In the genomic region with DNA sequence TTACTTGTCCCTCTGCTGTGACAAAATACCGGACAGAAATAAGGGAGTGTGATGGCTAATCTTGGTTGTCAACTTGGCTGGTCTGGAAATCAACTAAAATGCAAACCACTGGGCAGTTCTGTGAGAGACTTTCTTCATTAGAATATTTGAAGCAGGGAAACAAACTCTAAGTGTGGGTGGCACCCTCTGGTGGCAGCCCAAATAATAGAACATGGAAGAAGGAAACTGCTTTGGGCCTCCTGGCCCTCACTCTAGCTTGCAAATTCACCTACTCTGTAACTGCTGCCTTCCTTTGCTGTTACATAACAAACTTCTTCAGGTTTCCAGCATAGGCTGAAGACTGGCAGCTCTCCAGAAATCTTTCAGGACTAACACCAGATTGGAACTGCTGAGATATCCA, we compare ENCODE assay signal across 8 mouse cellular contexts. TPM values are rescaled to one million over a fixed set of nuclear protein-coding genes. Genes with fewer than 3 reads are reported as not detected.
A peak's percentile ranks its signal among the peaks of the same experiment; 100 is the strongest.
DNase-seq lines count a peak whose midpoint lies in the region; ATAC-seq lines count a peak whose summit lies in the region.

No protein-coding gene starts in this region.

- no peak overlapping the region for H3K4me2 ChIP-seq in midbrain, embryonic 13.5 days (replicated peaks)
- no peak overlapping the region for H3K4me2 ChIP-seq in limb, embryonic 11.5 days (ENCODE audit: low read depth, severe bottlenecking)

- H3K27me3 ChIP-seq in midbrain, embryonic 10.5 days (ENCODE audit: low read depth, poor library complexity, severe bottlenecking) = no peaks in the 10 kb centered on the region
- peaks cover 10% of the 10 kb centered on the region; the same call in 1 of the 2 replicates for H3K27me3 ChIP-seq in midbrain, embryonic 13.5 days
- no peaks in the 10 kb centered on the region for H3K27me3 ChIP-seq in limb, embryonic 11.5 days (ENCODE audit: control insufficient read depth, insufficient read depth, low read length)

- H3K36me3 ChIP-seq in midbrain, embryonic 10.5 days = no peaks in the 10 kb centered on the region
- no peaks in the 10 kb centered on the region for H3K36me3 ChIP-seq in midbrain, embryonic 13.5 days
- H3K36me3 ChIP-seq in limb, embryonic 11.5 days (ENCODE audit: control insufficient read depth, insufficient read depth, low read length) = no peaks in the 10 kb centered on the region

- peaks cover 14% of the 10 kb centered on the region for H3K4me1 ChIP-seq in midbrain, embryonic 10.5 days
- H3K4me1 ChIP-seq in midbrain, embryonic 13.5 days (replicated peaks) = peaks cover 14% of the 10 kb centered on the region; the same call in 1 of the 2 replicates
- H3K4me1 ChIP-seq in limb, embryonic 11.5 days (ENCODE audit: control insufficient read depth, insufficient read depth, low read length) = no peaks in the 10 kb centered on the region

- no peak overlapping the region for H3K9ac ChIP-seq in midbrain, embryonic 13.5 days (replicated peaks)
- no peak overlapping the region for H3K9ac ChIP-seq in limb, embryonic 11.5 days (ENCODE audit: low read length)

- no peak overlapping the region for H3K4me3 ChIP-seq in midbrain, embryonic 10.5 days
- no peak overlapping the region for H3K4me3 ChIP-seq in midbrain, embryonic 13.5 days (replicated peaks)
- no peak overlapping the region for H3K4me3 ChIP-seq in limb, embryonic 11.5 days (ENCODE audit: low read depth, low read length)

- no peaks in the 10 kb centered on the region for H3K9me3 ChIP-seq in midbrain, embryonic 10.5 days (replicated peaks)
- no peaks in the 10 kb centered on the region for H3K9me3 ChIP-seq in midbrain, embryonic 13.5 days
- no peaks in the 10 kb centered on the region for H3K9me3 ChIP-seq in limb, embryonic 11.5 days (ENCODE audit: control insufficient read depth, low read length)

- no peak overlapping the region for H3K27ac ChIP-seq in midbrain, embryonic 10.5 days (replicated peaks)
- H3K27ac ChIP-seq in midbrain, embryonic 13.5 days = no peak overlapping the region
- no peak overlapping the region for H3K27ac ChIP-seq in limb, embryonic 11.5 days (replicated peaks; ENCODE audit: low read depth, low read length)

- ATAC-seq in midbrain, embryonic 13.5 days = no peak
- no peak for ATAC-seq in limb, embryonic 11.5 days (ENCODE audit: insufficient number of reproducible peaks, low FRiP score, low TSS enrichment, low read depth)

- 45% methylated on average over 1 of the region's 1 CpGs for WGBS in midbrain, embryonic 10.5 days
- 47% methylated on average over 1 of the region's 1 CpGs for WGBS in midbrain, embryonic 13.5 days
- 40% methylated on average over 1 of the region's 1 CpGs for WGBS in limb, embryonic 11.5 days

- DNase-seq in midbrain, embryonic 10.5 days (ENCODE audit: low spot score) = peak; percentile 55
- peak; percentile 77 for DNase-seq in adipocyte (ENCODE audit: low spot score)
- DNase-seq in cerebellum, postnatal 4 days (ENCODE audit: low spot score in 2 of 2) = peak; percentile 42 to 76
- peak; percentile 18 to 65 for DNase-seq in kidney, adult 8-10 months
- DNase-seq in limb, embryonic 11.5 days (ENCODE audit: low spot score) = peak; percentile 62
- DNase-seq in right cerebral cortex, postnatal 10 days (ENCODE audit: low spot score in 2 of 2) = peak; percentile 71 to 82
- no peak for DNase-seq in spleen, postnatal 4 days (ENCODE audit: low spot score in 2 of 2)

RNA-seq across cellular contexts. Expression of gene Cacng4, which starts 58.7 kb away (rescaled TPM):
- polyA plus RNA-seq in midbrain, embryonic 10.5 days (2016; fragmentation: Nextera tagmentation; extraction: Ambion mirVana) = 8.9 and 14.3 TPM in 2 replicates
- 40.5 and 41.6 TPM in 2 replicates for polyA plus RNA-seq in midbrain, embryonic 13.5 days (2015; fragmentation: Nextera tagmentation; extraction: Ambion mirVana)
- 2.7 and 4.0 TPM in 2 replicates for polyA plus RNA-seq in limb, embryonic 11.5 days (2014; fragmentation: Nextera tagmentation; extraction: Ambion mirVana)

Comparison
In these comparisons a context has a peak if more than half of its experiments do, and no peak if none do; other contexts are left out.
1. DNase-seq: peak in midbrain, embryonic 10.5 days (single experiment), adipocyte (single experiment), cerebellum, postnatal 4 days (2 of 2), kidney, adult 8-10 months (2 of 2), limb, embryonic 11.5 days (single experiment) and right cerebral cortex, postnatal 10 days (2 of 2); none in spleen, postnatal 4 days (0 of 2).